Mouse (Mus musculus) T-helper 17 cell (primary cell): ENCODE data around the gene Tex2.
"Not testable (repeated sequence)": the region's sequence is repeated elsewhere in the genome, so short reads cannot be mapped to it uniquely, and the experiment has no call there.

Experiments
- in situ Hi-C, 2 experiments: fragments of 300-600 bp; cut with MboI, MseI; formaldehyde crosslinking; loops; 1 replicate in 1 of 2; 2 replicates in 1 of 2; pipeline ENCODE4 v1.15.1; 2025; ENCODE audit warnings: high pct_unique_total_duplicates in 2 of 2

The Tex2 gene

DNA sequence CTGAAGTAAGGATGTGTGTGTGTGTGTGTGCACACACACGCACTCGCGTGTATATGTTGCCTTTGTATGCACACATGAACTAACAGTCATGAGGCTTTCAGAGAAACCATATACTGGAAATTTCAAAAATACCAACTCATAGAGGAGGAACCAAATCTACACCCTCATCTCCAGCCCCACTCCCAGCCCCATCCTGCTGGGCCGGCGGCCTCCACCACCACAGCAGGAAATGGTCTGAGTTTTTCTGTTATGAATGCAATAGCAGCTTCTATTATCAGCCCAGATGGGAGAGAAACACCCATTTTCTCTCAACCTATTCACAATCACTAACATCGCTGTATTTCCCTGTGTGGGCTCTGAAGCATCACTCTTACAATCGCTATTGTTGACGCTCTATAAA is 8.8 kb upstream of the Tex2 start:
- in situ Hi-C loops: loop anchor here in 1 of 2 experiments (10.0 kb wide), 1 partner anchor 97 kb away; no protein-coding TSS in a partner anchor

- in situ Hi-C loops: not testable (repeated sequence)
Measured at GRCm38 (mm10) chr11:106618768-106619167, 5.5 kb upstream of the Tex2 start.

DNA sequence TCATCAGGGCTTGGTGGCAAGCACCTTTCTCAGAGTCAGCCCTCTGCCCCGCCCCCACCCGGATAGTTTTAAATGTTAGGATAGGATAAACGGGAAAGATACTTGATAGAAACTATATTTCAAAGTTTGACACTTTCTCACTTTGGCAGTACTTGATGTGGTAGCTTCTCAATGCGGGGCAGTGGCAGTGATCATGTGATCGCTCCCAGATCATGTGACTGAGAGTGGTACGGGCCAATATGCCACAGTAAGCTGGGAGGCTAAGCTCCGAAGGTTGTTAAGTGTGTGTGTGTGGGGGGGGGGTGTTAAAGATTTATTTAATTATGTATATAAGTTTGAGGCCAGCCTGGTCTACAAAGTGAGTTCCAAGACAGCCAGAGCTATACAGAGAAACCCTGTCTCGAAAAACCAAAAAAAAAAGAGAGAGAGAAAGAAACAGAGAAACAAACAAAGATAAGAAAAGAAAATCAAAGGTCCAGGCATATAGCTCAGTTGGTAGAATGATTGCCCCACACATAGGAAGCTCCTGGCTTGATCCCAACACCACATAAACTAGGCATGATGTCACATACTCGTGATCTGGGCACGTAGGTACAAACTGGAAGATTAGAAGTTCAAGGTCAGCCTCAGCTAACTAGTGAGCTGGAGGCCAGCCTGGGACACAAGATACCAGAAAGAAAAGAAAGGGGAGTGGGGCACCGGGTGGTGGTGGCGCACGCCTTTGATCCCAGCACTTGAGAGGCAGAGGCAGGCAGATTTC is 4.8 kb upstream of the Tex2 start:
- in situ Hi-C loops: no loop called here

DNA sequence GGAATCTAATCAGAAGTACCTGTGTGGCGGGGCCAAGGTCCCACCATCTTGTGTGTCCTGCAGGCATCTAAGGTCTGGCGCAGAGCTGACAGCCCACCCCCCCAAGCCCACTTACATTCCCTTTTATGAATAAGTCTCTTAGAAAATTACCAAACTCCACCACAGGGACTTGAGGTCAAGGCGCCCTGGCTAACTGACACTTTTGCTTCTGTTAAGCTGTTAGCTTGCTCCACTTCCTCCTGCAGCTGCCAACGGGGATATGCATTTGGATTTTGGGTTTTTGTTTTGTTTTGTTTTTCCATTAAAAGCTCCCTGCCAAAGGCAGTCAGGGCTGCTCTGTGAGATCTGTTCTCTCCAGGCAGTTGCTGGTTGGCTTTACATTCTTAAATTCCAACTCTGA is 2.3 kb upstream of the Tex2 start:
- in situ Hi-C loops: no loop called here

GRCm38 (mm10) chr11:106614339-106614645 is 1.1 kb upstream of the Tex2 start:
- in situ Hi-C loops: no loop called here

DNA sequence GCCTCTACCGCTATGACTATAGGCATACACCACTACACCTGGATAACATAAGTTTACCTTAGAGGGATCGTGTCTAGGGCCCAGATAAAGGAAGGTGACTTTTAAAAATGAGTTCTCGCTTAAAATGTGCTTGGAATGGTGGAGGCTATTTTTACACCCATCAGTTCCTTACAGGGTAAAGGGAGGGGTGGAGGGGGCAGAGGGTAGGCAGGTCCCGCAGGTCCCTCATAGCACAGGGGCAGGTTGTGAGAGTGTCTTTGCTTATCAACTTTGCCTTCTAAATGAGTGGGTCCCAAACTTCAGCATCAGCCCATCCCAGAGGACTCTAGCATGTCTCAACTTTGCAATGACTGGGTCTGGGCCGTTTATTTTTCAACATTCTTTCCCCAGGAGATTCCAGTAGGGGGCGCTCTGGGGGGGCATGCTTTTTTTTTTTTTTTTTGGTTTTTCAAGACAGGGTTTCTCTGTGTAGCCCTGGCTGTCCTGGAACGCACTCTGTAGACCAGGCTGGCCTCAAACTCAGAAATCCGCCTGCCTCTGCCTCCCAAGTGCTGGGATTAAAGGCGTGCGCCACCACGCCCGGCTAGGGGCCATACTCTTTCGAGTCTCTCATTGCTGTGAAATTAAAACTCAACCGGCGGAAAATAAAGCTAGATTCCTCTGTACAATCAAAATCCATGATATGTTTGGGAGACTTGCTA is 565 bp upstream of the Tex2 start:
- in situ Hi-C loops: no loop called here

GRCm38 (mm10) chr11:106612209-106612960 is 838 bp downstream of the Tex2 start:
- in situ Hi-C loops: no loop called here

DNA sequence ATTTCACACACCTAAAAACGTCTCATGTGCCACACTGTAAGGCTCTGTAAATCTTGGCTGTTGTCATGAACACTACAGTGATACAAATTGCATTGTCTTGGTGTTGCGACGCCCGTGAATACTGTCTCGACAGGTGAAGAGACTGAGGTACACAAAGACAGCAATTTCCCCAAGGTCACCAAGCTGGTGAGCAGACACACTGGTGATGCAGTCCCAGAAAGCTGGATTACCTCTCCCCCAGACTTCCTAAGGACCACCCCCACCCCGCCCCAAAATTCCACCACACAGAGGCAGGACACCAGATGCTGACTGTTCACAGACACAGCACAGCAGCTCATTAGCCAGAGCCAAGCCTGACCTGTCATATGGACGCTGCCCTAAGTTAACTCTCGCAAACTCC is 3.5 kb downstream of the Tex2 start:
- in situ Hi-C loops: no loop called here

DNA sequence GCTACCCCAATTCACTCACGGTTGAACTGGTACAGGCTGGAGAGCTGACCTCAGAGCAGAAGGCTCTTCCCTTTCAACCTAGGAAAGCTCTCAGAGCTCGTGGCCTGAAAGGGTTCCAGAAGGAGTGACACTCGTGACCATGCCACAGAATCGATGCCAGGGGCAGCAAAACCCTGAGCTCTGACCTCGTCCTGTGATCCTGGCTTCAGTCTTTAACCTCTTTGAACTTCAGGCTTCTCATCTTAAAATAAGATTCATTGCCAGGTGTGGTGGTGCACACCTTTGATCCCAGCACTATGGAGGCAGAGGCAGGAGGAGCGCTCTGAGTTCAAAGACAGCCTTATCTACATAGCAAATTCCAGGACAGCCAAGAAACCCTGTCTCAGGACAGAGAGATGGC is 5.9 kb downstream of the Tex2 start:
- in situ Hi-C loops: no loop called here

DNA sequence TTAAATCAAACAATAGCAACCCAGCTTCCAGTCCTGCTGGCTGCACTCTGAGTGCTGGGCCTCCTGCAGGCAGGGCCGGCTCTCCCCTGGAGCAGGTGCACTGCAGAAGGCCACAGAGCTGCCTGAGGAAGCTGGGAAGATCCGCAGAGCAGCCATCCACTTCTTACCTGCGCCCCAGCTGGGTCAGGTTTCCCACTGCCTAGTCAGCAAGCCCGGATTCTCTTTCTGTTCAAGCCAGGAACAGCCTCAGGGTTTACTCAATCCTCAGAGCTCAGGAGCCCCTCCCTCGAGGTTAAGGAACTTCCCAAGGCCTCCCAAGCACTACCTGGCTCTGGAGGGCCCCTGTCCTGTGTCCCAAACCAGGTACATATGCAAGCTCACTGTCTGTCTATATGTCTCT is 7.2 kb downstream of the Tex2 start:
- in situ Hi-C loops: no loop called here

DNA sequence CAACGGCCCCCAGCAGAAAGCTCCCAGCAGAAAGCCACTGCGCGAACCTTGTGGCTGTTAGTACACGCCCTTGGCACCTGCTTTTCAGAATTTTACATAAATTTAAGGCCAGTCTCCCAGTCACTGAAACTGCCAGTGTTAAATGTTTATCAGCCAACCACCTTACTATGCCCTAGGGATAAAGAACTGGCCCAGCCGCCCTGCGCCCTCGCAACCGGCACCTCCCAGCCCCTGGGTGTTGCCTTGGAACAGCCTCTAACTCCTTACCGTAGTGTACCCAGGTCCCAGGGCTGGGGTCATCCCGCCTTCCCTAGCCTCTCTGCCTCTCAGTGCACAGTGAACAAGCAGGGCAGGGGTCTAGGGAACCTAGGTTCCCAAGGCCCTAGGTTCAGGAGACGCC is 10.0 kb downstream of the Tex2 start:
- in situ Hi-C loops: no loop called here

GRCm38 (mm10) chr11:106600124-106600523 is 13.1 kb downstream of the Tex2 start:
- in situ Hi-C loops: no loop called here

DNA sequence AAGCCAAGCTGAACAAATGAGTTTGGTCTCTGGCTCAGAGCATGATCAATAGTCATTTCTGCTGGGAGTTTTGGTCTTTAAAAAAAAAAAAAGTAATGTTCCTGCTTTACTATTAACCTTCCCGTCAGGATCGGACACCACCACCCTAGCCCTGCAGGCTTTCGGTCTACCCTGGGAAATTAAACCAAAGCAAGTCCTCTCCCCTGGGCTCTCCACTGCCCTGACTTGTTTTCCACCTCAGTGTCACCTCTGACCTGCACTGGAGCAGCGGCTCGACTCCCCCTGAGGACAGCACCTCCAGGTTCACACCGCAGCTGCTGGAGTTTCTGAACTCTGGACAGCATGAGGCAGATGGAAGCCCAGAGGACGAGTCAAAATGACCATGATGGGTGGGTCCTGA is 13.9 kb downstream of the Tex2 start:
- in situ Hi-C loops: no loop called here

DNA sequence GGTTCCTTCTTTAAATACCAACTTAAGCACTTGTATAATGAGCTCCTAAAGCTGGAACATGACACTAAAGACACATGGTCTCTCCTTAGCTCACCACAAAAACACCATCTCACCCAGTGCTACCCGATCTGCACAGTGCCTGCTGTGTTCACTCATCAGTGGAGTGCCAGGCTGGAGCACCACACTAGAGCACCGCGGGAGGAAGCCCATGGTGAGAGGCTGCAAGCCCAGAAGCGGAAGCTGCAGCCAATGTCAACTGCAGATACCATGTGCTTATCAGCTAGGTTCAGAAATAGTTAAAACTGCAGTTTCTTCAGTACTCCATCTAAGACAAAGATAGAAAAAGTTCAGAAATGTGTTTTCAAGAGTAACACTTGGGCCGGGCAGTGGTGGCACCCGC is 14.9 kb downstream of the Tex2 start:
- in situ Hi-C loops: no loop called here

GRCm38 (mm10) chr11:106597737-106598330 is 15.4 kb downstream of the Tex2 start:
- in situ Hi-C loops: no loop called here

DNA sequence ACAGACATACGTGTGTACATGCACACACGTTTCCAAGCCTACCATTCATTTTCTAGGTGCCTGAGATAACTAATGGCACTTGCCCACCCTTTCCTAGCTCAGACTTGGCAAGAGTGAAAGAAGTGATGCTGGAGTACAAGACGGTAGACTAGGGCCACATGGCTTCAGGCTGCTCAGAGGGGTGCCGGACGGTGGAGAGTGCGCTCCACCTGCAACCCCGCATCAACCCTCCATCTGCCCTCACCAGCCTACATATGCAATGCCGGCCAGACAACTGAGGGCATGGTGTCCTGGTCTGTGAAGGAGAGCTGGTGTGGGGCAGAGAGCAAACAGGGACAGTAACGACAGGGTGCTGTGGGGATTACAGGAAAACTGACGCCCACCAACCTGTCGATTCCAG is 22.0 kb downstream of the Tex2 start:
- in situ Hi-C loops: no loop called here

- in situ Hi-C loops: no loop called here
Measured at GRCm38 (mm10) chr11:106590143-106590542, 23.1 kb downstream of the Tex2 start.

DNA sequence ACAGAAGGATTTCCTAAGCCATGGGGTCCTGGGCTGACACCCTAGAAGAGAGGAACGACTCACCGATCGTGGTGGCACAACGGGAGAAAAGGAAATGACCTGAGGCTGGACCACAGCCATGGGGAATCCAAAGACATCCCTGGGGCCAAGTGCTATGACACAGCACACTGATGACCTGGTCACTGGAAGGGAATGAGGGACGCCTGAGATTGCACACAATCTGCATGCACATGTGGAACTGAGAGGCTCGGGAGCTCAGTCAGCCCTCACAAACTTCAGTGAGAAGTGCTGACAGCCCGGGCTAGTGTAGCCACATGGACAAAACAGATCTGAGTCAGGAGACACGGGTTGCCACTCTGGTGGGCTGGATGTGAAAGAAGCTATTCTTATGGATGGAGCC is 24.4 kb downstream of the Tex2 start:
- in situ Hi-C loops: no loop called here

- in situ Hi-C loops: no loop called here
Measured at GRCm38 (mm10) chr11:106587786-106588519, 25.3 kb downstream of the Tex2 start.

GRCm38 (mm10) chr11:106583801-106584200 is 29.4 kb downstream of the Tex2 start:
- in situ Hi-C loops: loop anchor here in 1 of 2 experiments (5.0 kb wide), 1 partner anchor 56 kb away; no protein-coding TSS in a partner anchor

DNA sequence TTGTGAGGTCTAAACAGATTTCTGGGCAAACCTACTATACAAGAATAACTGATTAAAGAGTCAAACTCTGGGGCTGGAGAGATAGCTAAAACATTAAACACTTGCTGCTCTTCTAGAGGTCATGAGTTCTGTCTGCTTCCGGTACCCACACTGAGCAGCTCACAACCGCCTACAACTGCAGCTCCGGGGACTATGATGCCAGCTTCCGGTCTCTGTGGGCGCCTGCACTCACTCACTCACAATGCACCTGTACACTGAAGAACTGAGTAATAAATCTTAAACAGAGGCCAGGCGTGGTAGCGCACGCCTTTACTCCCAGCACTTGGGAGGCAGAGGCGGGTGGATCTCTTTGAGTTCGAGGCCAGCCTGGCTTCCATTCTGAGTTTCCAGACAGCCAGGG is 31.9 kb downstream of the Tex2 start:
- in situ Hi-C loops: loop anchor here in 1 of 2 experiments (5.0 kb wide), 1 partner anchor 54 kb away; no protein-coding TSS in a partner anchor
